Mouse (Mus musculus) MEL (cell line): ENCODE results near the gene Nos1ap. TPM values are rescaled to one million over a fixed set of nuclear protein-coding genes. Genes with fewer than 3 reads are reported as not detected.
A peak's percentile ranks its signal among the peaks of the same experiment; 100 is the strongest.

Source experiments
- DNase-seq: peaks from one replicate; pipeline ENCODE4 v3.0.0; 2011; ENCODE audit warnings: low read depth, low spot score
- H3K27ac ChIP-seq: 2 replicates; pipeline ENCODE4 v1.5.1; 2012; ENCODE audit warnings: low read depth, mild to moderate bottlenecking, control low read depth, low read length, moderate library complexity; ENCODE audit not compliant: control insufficient read depth
- H3K27me3 ChIP-seq, 2 experiments: fragments of 150-350 bp in 1 of 2; sonication (generic) in 1 of 2; 2 replicates each; pipeline ENCODE4 v1.6.1; 2012; ENCODE audit warnings: low read length in 2 of 2, mild to moderate bottlenecking in 2 of 2, improper control_type of control experiment in 1 of 2, moderate library complexity in 1 of 2; ENCODE audit not compliant: insufficient read depth in 2 of 2, control insufficient read depth in 1 of 2
- H3K36me3 ChIP-seq, 2 experiments: 2 replicates each; pipeline ENCODE4 v1.6.1; 2012 to 2014; ENCODE audit warnings: low read length in 2 of 2, improper control_type of control experiment in 1 of 2, inconsistent platforms in 1 of 2, mild to moderate bottlenecking in 1 of 2; ENCODE audit not compliant: insufficient read depth in 2 of 2, control insufficient read depth in 1 of 2
- H3K4me1 ChIP-seq, 2 experiments: fragments of 150-350 bp in 1 of 2; sonication (generic) in 1 of 2; 2 replicates each; pipeline ENCODE4 v1.6.1; 2012; ENCODE audit warnings: low read length in 2 of 2, improper control_type of control experiment in 1 of 2, mild to moderate bottlenecking in 1 of 2; ENCODE audit not compliant: insufficient read depth in 2 of 2, control insufficient read depth in 1 of 2
- H3K4me3 ChIP-seq, 2 experiments: fragments of 150-350 bp in 1 of 2; sonication (generic) in 1 of 2; 2 replicates each; pipeline ENCODE4 v1.5.1; 2012; ENCODE audit warnings: low read depth in 2 of 2, low read length in 2 of 2, mild to moderate bottlenecking in 2 of 2, moderate library complexity in 2 of 2, control low read depth in 1 of 2, improper control_type of control experiment in 1 of 2; ENCODE audit not compliant: control insufficient read depth in 1 of 2, insufficient read depth in 1 of 2
- H3K79me2 ChIP-seq: 2 replicates; pipeline ENCODE4 v1.6.1; 2012; ENCODE audit warnings: mild to moderate bottlenecking, low read length, moderate library complexity; ENCODE audit not compliant: control insufficient read depth, poor library complexity, insufficient read depth
- H3K9ac ChIP-seq: 2 replicates; pipeline ENCODE4 v1.6.1; 2012; ENCODE audit warnings: low read depth, mild to moderate bottlenecking, control low read depth, low read length, moderate library complexity; ENCODE audit not compliant: control insufficient read depth, poor library complexity, severe bottlenecking
- H3K9me3 ChIP-seq: fragments of 150-350 bp; sonication (generic); replicated peaks from 2 replicates; pipeline ENCODE4 v1.6.1; 2012; ENCODE audit warnings: mild to moderate bottlenecking, low read length, improper control_type of control experiment, moderate library complexity; ENCODE audit not compliant: insufficient read depth
- BHLHE40 ChIP-seq: IDR thresholded peaks from 2 replicates; pipeline ENCODE4 v1.6.1; 2012; ENCODE audit warnings: low read depth, mild to moderate bottlenecking, inconsistent platforms, low read length, improper control_type of control experiment, borderline replicate concordance
- CHD1 ChIP-seq: IDR thresholded peaks from 2 replicates; pipeline ENCODE4 v1.6.1; 2012; ENCODE audit warnings: low read depth, mild to moderate bottlenecking, inconsistent platforms, low read length, improper control_type of control experiment
- CHD2 ChIP-seq: IDR thresholded peaks from 2 replicates; pipeline ENCODE4 v1.6.1; 2011; ENCODE audit warnings: low read length, improper control_type of control experiment
- CTCF ChIP-seq, 3 experiments: IDR thresholded peaks in 2 of 3; conservative IDR thresholded peaks in 1 of 3; 2 replicates each; pipeline ENCODE4 v1.5.1; 2011 to 2012; ENCODE audit warnings: low read length in 3 of 3, low read depth in 2 of 3, mild to moderate bottlenecking in 2 of 3, improper control_type of control experiment in 1 of 3, inconsistent platforms in 1 of 3, mixed read lengths in 1 of 3, moderate library complexity in 1 of 3; ENCODE audit not compliant: control insufficient read depth in 1 of 3, insufficient read depth in 1 of 3, poor library complexity in 1 of 3, severe bottlenecking in 1 of 3
- EP300 ChIP-seq, 2 experiments: IDR thresholded peaks; 2 replicates each; pipeline ENCODE4 v1.6.1; 2011; ENCODE audit warnings: improper control_type of control experiment in 2 of 2, low read length in 2 of 2, low read depth in 1 of 2, mild to moderate bottlenecking in 1 of 2
- GABPA ChIP-seq: IDR thresholded peaks from 2 replicates; pipeline ENCODE4 v1.6.1; 2012; ENCODE audit warnings: low read depth, mild to moderate bottlenecking, inconsistent platforms, low read length, improper control_type of control experiment, moderate library complexity
- GATA1 ChIP-seq: IDR thresholded peaks from 2 replicates; pipeline ENCODE4 v1.6.1; 2011; ENCODE audit warnings: low read depth, low read length, improper control_type of control experiment
- HCFC1 ChIP-seq: IDR thresholded peaks from 2 replicates; pipeline ENCODE4 v1.6.1; 2012; ENCODE audit warnings: low read depth, mild to moderate bottlenecking, inconsistent platforms, low read length, improper control_type of control experiment, moderate library complexity
- JUND ChIP-seq: IDR thresholded peaks from 2 replicates; pipeline ENCODE4 v1.6.1; 2011; ENCODE audit warnings: low read depth, mild to moderate bottlenecking, improper control_type of control experiment, low read length
- KAT2A ChIP-seq: conservative IDR thresholded peaks from 2 replicates; pipeline ENCODE4 v1.6.1; 2012; ENCODE audit warnings: low read depth, low read length, improper control_type of control experiment, inconsistent platforms
- MAFK ChIP-seq: IDR thresholded peaks from 2 replicates; pipeline ENCODE4 v1.6.1; 2011; ENCODE audit warnings: low read depth, mild to moderate bottlenecking, low read length, improper control_type of control experiment, borderline replicate concordance
- MAX ChIP-seq: IDR thresholded peaks from 2 replicates; pipeline ENCODE4 v1.6.1; 2011; ENCODE audit warnings: low read length, improper control_type of control experiment
- MAZ ChIP-seq: IDR thresholded peaks from 2 replicates; pipeline ENCODE4 v1.6.1; 2012; ENCODE audit warnings: low read depth, mild to moderate bottlenecking, inconsistent platforms, low read length, improper control_type of control experiment
- MEF2A ChIP-seq: IDR thresholded peaks from 2 replicates; pipeline ENCODE4 v1.6.1; 2014; ENCODE audit warnings: low read depth, mild to moderate bottlenecking, inconsistent platforms, low read length, improper control_type of control experiment; ENCODE audit not compliant: poor library complexity, insufficient replicate concordance, severe bottlenecking; ENCODE audit errors: extremely low read depth
- MXI1 ChIP-seq: IDR thresholded peaks from 2 replicates; pipeline ENCODE4 v1.6.1; 2011; ENCODE audit warnings: mild to moderate bottlenecking, low read depth, low read length, improper control_type of control experiment
- MYC ChIP-seq: IDR thresholded peaks from 2 replicates; pipeline ENCODE4 v1.6.1; 2011; ENCODE audit warnings: low read depth, mild to moderate bottlenecking, low read length, improper control_type of control experiment, moderate library complexity
- NRF1 ChIP-seq: IDR thresholded peaks from 2 replicates; pipeline ENCODE4 v1.6.1; 2014; ENCODE audit warnings: low read depth, mild to moderate bottlenecking, inconsistent platforms, low read length, improper control_type of control experiment, moderate library complexity; ENCODE audit not compliant: poor library complexity, insufficient read depth, severe bottlenecking
- POLR2A ChIP-seq, 2 experiments: IDR thresholded peaks; 2 replicates each; pipeline ENCODE4 v1.6.1; 2011 to 2012; ENCODE audit warnings: low read length in 2 of 2, mild to moderate bottlenecking in 2 of 2, control low read depth in 1 of 2, improper control_type of control experiment in 1 of 2, low read depth in 1 of 2, moderate library complexity in 1 of 2; ENCODE audit not compliant: control insufficient read depth in 1 of 2, insufficient read depth in 1 of 2, poor library complexity in 1 of 2
- POLR2AphosphoS5 ChIP-seq: IDR thresholded peaks from 2 replicates; pipeline ENCODE4 v1.6.1; 2012; ENCODE audit warnings: low read depth, borderline replicate concordance, mild to moderate bottlenecking, inconsistent platforms, low read length, moderate library complexity, mixed read lengths
- RAD21 ChIP-seq: IDR thresholded peaks from 2 replicates; pipeline ENCODE4 v1.6.1; 2011; ENCODE audit warnings: mild to moderate bottlenecking, low read depth, low read length, improper control_type of control experiment
- SIN3A ChIP-seq: IDR thresholded peaks from 2 replicates; pipeline ENCODE4 v1.6.1; 2012; ENCODE audit warnings: low read length, improper control_type of control experiment, inconsistent platforms
- SMC3 ChIP-seq: IDR thresholded peaks from 2 replicates; pipeline ENCODE4 v1.6.1; 2011; ENCODE audit warnings: low read depth, low read length, improper control_type of control experiment
- TBP ChIP-seq: IDR thresholded peaks from 2 replicates; pipeline ENCODE4 v1.8.0; 2011; ENCODE audit warnings: low read depth, low read length, improper control_type of control experiment
- TCF12 ChIP-seq: IDR thresholded peaks from 2 replicates; pipeline ENCODE4 v1.6.1; 2014; ENCODE audit warnings: low read depth, mild to moderate bottlenecking, inconsistent platforms, low read length, improper control_type of control experiment, moderate library complexity
- UBTF ChIP-seq: IDR thresholded peaks from 2 replicates; pipeline ENCODE4 v1.6.1; 2012; ENCODE audit warnings: low read depth, mild to moderate bottlenecking, inconsistent platforms, low read length, improper control_type of control experiment, moderate library complexity, borderline replicate concordance; ENCODE audit not compliant: insufficient read depth
- USF1 ChIP-seq: IDR thresholded peaks from 2 replicates; pipeline ENCODE4 v1.6.1; 2014; ENCODE audit warnings: low read depth, mild to moderate bottlenecking, inconsistent platforms, low read length, improper control_type of control experiment, moderate library complexity
- USF2 ChIP-seq, 2 experiments: IDR thresholded peaks; 2 replicates each; pipeline ENCODE4 v1.6.1; 2011 to 2012; ENCODE audit warnings: improper control_type of control experiment in 2 of 2, low read length in 2 of 2, borderline replicate concordance in 1 of 2, inconsistent platforms in 1 of 2, low read depth in 1 of 2, mild to moderate bottlenecking in 1 of 2; ENCODE audit not compliant: insufficient read depth in 1 of 2
- ZC3H11A ChIP-seq: IDR thresholded peaks from 2 replicates; pipeline ENCODE4 v1.6.1; 2012; ENCODE audit warnings: low read depth, mild to moderate bottlenecking, inconsistent platforms, low read length, improper control_type of control experiment
- ZMIZ1 ChIP-seq: IDR thresholded peaks from 2 replicates; pipeline ENCODE4 v1.6.1; 2012; ENCODE audit warnings: low read depth, mild to moderate bottlenecking, inconsistent platforms, low read length, improper control_type of control experiment, moderate library complexity
- ZNF384 ChIP-seq: IDR thresholded peaks from 2 replicates; pipeline ENCODE4 v1.6.1; 2012; ENCODE audit warnings: low read depth, mild to moderate bottlenecking, inconsistent platforms, low read length, improper control_type of control experiment
- polyA plus RNA-seq, 2 experiments: library from polyadenylated mRNA; stranded (reverse) in 1 of 2; unstranded in 1 of 2; fragments of >175 nt in 1 of 2; fragments of >200 nt in 1 of 2; gene quantifications; 2 replicates each; pipeline versions ENCODE4 v1.2.1 to v1.2.4; 2012; ENCODE audit warnings: low replicate concordance in 2 of 2, low read depth in 1 of 2; ENCODE audit not compliant: insufficient read length in 2 of 2, insufficient read depth in 1 of 2, missing spikeins in 1 of 2
- total RNA-seq: library from RNA; depleted of rRNA; stranded (reverse); fragments of 300-350 nt; gene quantifications from 2 replicates; pipeline ENCODE4 v1.2.3, GENCODE M21; 2012

The Nos1ap gene
- total and polyA plus RNA-seq, 3 experiments: 0.62 to 2.4 TPM; not detected in 1

DNA sequence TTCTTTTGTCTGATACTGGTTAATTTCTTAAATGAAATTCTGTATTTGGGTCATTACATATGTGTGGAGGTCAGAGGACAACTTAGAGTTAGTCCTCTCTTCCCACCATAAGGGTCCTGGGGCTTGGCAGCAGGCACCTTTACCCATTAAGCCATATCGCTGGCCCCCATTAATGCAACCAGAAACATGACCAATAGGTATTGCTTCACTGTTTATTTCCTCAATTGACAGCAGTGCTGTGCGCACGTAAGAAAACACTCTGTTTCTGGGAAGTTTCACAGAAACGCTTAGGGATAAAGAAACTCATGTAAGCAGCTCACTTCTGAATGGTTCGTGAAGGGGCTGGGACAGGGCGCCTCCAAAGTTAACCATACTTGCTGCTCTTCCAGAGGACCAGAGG is 44.4 kb downstream of the Nos1ap start:
- H3K4me3 ChIP-seq: no peak overlapping the region
- H3K9me3 ChIP-seq: no peaks in the 10 kb centered on the region
- H3K36me3 ChIP-seq: no peaks in the 10 kb centered on the region
- H3K4me1 ChIP-seq: no peaks in the 10 kb centered on the region
- TF ChIP-seq SMC3 (no peak), CHD2 (no peak), ZNF384 (no peak), TBP (no peak), MAZ (no peak), GABPA (no peak), MEF2A (no peak), SIN3A (no peak), MAX (no peak), CHD1 (no peak), HCFC1 (no peak), GATA1 (no peak), ZC3H11A (no peak), MYC (no peak), KAT2A (no peak), USF1 (no peak)
- TF ChIP-seq, all 39 proteins: peak for 0
- H3K27ac ChIP-seq: no peak overlapping the region
- no peaks in the 10 kb centered on the region for H3K27me3 ChIP-seq
- DNase-seq: no peak
- H3K79me2 ChIP-seq: no peaks in the 10 kb centered on the region
- no peak overlapping the region for H3K9ac ChIP-seq

DNA sequence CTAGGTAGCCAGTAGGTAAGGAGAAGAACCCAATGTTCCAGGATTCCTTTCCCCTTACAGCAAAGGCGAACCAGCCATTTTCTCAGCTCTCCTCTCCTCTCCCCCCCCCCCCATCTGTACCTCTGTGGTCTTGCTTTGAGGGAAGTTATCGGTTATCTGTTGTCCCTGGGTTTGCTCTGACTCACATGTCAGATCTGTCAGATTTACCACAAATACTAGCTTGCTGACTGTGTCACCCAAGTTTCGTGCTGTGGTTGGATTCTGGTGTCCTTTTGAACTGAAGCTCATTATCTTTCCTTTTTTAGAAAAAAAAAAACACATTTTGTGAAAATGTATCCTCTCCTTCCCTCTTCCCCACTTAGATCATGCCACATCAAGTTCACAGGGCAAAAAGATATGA is 50.2 kb downstream of the Nos1ap start:
- no peaks in the 10 kb centered on the region for H3K9me3 ChIP-seq
- H3K27me3 ChIP-seq: no peaks in the 10 kb centered on the region
- no peaks in the 10 kb centered on the region for H3K79me2 ChIP-seq
- peak; percentile 62 for DNase-seq
- H3K4me3 ChIP-seq: no peak overlapping the region
- H3K36me3 ChIP-seq: no peaks in the 10 kb centered on the region; a peak in 1 of 4 replicates
- H3K4me1 ChIP-seq: peaks cover 0 to 9% of the 10 kb centered on the region in 2 experiments; a peak in 2 of 4 replicates
- no peak overlapping the region for H3K9ac ChIP-seq
- no peak overlapping the region for H3K27ac ChIP-seq
- TF ChIP-seq CHD1: no peak
- TF ChIP-seq MAFK: peak; percentile 78
- TF ChIP-seq TCF12: 0 out of 2 replicates have a peak, but pooled peaks have one; percentile 42
- no peak for TF ChIP-seq MEF2A
- TF ChIP-seq USF2 (IDR thresholded peaks at IDR 0.05; ENCODE audit: borderline replicate concordance in 1 of 2, insufficient read depth in 1 of 2, low read depth in 1 of 2, low read length in 2 of 2): no peak
- peak in 1 of 2 experiments; percentile 57; a peak in 2 of 4 replicates for TF ChIP-seq EP300 (IDR thresholded peaks at IDR 0.05; ENCODE audit: low read depth in 1 of 2, low read length in 2 of 2)
- peak; percentile 68 for TF ChIP-seq GATA1
- no peak for TF ChIP-seq UBTF
- no peak for TF ChIP-seq MXI1
- TF ChIP-seq TBP: no peak
- TF ChIP-seq CTCF (IDR thresholded peaks at IDR 0.05 in 2 of 3, conservative IDR thresholded peaks at IDR 0.05 in 1 of 3; ENCODE audit: control insufficient read depth in 1 of 3, insufficient read depth in 1 of 3, low read depth in 2 of 3, low read length in 3 of 3, poor library complexity in 1 of 3, severe bottlenecking in 1 of 3): no peak
- no peak for TF ChIP-seq KAT2A
- no peak for TF ChIP-seq RAD21
- TF ChIP-seq SMC3: no peak
- TF ChIP-seq NRF1: no peak
- no peak for TF ChIP-seq JUND
- TF ChIP-seq POLR2AphosphoS5: no peak
- peak; percentile 83; the same call in 1 of the 2 replicates for TF ChIP-seq BHLHE40
- TF ChIP-seq POLR2A (IDR thresholded peaks at IDR 0.05; ENCODE audit: control insufficient read depth in 1 of 2, insufficient read depth in 1 of 2, low read depth in 1 of 2, low read length in 2 of 2, poor library complexity in 1 of 2): no peak
- no peak for TF ChIP-seq ZMIZ1
- no peak for TF ChIP-seq MYC
- no peak for TF ChIP-seq MAX
- TF ChIP-seq USF1: no peak
